Mouse (Mus musculus) 3134 (cell line): ENCODE measurements at regions not wholly inside any gene's neighbourhood (a gene's known extent, or its start where the extent isn't known, plus 50 kb on each side); places are given as distances from the start of the nearest gene placed in this dataset.

Experiments
- DNase-seq: peaks from one replicate; pipeline ENCODE4 v3.0.0-alpha.2; 2011; ENCODE audit warnings: low spot score; ENCODE audit not compliant: insufficient read length; ENCODE audit errors: extremely low read depth

DNA sequence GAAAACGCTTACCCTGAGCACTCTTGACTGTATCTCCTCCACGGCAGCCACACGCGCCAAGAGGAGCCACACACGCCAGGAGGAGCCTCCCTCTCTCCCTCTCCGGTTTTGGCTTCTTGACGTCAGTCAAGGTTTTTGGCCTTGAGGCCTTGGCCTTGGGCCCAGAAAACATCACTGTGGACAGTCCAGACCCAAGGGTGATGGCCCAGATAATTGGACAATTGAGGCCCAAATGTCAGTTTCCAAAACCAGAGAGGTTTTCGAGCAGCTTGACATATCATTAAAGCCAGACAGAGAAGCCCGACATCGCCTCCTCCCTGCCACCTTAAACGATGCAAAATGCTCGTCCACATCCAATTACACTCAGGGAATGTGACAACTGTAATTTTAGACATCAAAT, 65.4 kb upstream of the Aldh1a3 start:
- DNase-seq = no peak

DNA sequence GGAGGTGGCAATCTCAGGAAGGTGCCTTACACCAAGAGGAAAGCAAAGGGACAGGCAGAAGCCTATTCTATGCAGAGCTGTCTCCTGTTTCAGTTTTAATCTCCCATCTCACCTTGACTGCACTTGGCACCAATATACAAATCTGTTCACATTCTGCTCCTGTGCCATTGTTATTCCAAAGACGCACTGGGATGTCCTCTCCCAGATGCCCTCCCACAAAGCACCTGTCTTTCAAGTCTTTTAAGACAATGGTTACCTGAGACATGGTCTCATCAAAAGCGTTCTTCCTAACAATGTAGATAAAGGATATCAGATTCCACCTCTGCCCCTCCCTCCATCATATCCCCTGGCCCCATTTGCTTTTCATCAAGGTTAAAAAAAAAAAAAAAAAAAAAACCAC, 64.2 kb upstream of the Aldh1a3 start:
- DNase-seq = no peak

DNA sequence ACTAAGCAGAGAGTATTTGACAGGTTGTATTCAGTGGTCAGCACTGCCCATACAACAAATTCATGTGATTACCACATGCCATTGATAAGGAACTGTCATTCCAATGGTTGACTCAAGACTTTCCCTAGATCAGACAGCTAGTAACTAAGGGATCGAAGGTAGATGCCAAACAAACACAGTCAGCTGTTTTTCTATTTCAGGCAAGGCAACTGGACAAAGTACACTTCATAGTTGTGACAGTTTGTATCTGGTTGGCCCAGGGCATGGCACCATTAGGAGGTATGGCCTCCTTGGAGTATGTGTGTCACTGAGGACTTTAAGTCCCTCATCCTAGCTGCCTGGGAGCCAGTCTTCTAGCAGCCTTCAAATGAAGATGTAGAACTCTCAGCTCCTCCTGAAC, 62.8 kb upstream of the Aldh1a3 start:
- no peak for DNase-seq

DNA sequence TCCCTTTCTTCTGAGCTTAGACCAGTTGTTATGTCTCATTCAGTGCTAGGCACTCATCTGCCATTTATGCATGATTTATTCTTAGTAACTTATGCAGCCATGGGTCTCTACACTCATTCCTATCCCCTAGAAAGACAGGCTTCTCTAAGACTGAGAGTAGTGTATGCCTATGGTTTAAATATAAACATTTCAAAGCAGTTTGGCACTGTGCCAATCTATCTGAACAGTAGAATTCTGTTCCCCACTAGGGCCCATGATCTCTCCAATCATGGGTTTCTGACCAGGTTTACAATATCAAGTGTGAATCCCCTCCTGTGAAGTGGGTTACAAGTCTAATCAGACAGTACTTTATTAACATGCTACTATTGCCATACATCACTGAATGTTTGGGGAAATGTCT, 60.4 kb upstream of the Aldh1a3 start:
- DNase-seq = no peak

DNA sequence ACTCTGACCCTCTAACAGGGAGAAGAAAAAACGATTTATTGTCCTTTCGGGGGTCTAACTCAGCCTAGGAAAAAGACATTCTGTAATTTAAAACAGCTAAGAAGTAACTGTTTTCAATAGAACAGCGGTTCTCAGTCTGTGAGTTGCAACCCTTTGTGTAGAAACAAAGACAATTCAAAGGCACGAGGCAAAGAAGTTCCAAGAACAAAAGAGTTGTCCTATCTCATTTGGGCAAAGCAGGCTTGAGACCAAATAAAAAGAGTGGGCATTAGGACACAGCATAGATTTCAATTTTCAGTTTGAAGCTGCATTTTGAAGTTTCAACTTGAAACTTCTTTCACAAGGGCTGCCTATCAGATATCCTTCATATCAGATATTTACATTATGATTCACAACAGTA, 53.1 kb upstream of the Aldh1a3 start:
- no peak for DNase-seq

DNA sequence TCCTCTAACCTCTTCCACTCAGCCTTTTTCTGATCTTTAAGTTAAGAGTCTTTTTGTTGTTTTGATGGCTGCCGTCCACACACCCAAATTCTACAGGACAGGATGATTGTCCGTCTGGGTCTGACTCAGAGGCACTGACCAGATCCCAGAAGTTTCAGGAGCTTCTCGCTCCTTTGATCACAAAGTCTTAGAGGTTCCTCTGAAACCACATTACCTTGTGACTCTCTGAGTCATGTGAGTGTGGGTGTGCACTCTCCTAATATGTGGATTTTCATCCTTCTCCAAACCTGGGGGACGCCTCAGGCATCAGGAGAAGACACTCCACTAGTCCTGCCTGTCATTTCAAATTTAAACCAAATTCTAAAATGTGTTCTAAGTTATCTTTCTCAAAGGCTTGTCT, 52.0 kb upstream of the Aldh1a3 start:
- no peak for DNase-seq

DNA sequence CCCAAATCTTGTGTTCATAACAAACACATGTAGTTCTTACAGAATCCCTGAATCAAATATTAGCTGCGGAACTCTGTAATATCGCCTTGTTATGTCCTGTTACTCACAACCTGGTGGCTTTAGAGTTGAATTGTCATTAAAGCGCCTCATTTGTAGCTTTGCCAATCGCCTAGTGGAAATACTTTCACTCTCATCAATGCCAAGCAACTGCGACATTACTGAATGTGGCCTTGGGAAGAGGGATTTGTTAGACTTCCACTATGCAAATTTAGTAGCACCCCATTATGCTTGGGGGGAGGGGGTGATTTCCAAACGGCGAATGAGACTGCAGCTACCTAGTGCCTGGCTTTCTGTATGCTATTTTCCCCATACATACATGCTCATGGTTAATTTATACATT, 50.8 kb upstream of the Aldh1a3 start:
- DNase-seq = no peak

DNA sequence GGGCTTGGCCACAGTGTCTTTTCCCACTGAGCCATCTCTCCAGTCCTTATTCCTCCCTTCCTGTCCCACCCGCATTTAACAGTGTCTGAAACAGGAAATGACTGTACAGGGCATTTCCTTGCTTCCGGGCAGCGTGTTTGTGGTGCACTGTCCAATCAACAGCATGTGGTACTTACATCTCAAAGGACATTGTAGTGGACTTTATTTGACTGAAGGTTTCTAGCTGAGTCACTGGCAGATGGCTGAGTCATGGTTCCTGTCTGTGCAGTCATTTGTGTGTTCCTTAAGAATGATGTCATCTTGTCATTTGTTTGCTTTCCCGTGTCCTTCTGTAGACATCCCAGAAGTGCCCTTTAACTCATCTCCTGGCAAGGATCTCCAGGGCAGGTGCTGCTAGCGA, 50.2 kb upstream of the Aldh1a3 start:
- DNase-seq = peak; percentile 55
